Mouse (Mus musculus) retina, postnatal 1 day (tissue): Measurements from ENCODE around the gene Tnfsfm13.
A peak's percentile ranks its signal among the peaks of the same experiment; 100 is the strongest.

Experiments
- DNase-seq: peaks from one replicate; pipeline ENCODE4 v3.0.0-alpha.2; 2012

Tnfsfm13 gene

GRCm38 (mm10) chr11:69680136-69680855 is 15.6 kb downstream of the Tnfsfm13 start:
- DNase-seq, result no peak

GRCm38 (mm10) chr11:69679144-69679543 is 16.8 kb downstream of the Tnfsfm13 start:
- no peak for DNase-seq

- DNase-seq, result peak; percentile 100
Measured at GRCm38 (mm10) chr11:69672211-69672706, 23.6 kb downstream of the Tnfsfm13 start, which contains the start of gene Eif4a1. Eif4a1 (minus strand) TSS chr11:69672423.

- no peak for DNase-seq
Measured at GRCm38 (mm10) chr11:69671726-69672124, 24.2 kb downstream of the Tnfsfm13 start.

GRCm38 (mm10) chr11:69670786-69671725 is 24.8 kb downstream of the Tnfsfm13 start:
- DNase-seq, result peak; percentile 98

- no peak for DNase-seq
Measured at GRCm38 (mm10) chr11:69666665-69667005, 29.3 kb downstream of the Tnfsfm13 start.

- peak; percentile 36 for DNase-seq
Measured at GRCm38 (mm10) chr11:69665961-69666664, 29.8 kb downstream of the Tnfsfm13 start, which contains the start of gene Cd68. Cd68 (minus strand) TSS chr11:69666153.

- DNase-seq, result no peak
Measured at GRCm38 (mm10) chr11:69665457-69665960, 30.4 kb downstream of the Tnfsfm13 start.

- no peak for DNase-seq
Measured at GRCm38 (mm10) chr11:69664841-69665240, 31.1 kb downstream of the Tnfsfm13 start.

GRCm38 (mm10) chr11:69663795-69664194 is 32.1 kb downstream of the Tnfsfm13 start:
- DNase-seq, result no peak

GRCm38 (mm10) chr11:69662967-69663671 is 32.8 kb downstream of the Tnfsfm13 start:
- DNase-seq, result no peak

- peak; percentile 99 for DNase-seq
Measured at GRCm38 (mm10) chr11:69662213-69662966, 33.5 kb downstream of the Tnfsfm13 start, which contains the start of gene Mpdu1. Mpdu1 (minus strand) TSS chr11:69662642.

- DNase-seq, result no peak
Measured at GRCm38 (mm10) chr11:69661221-69661881, 34.5 kb downstream of the Tnfsfm13 start.

GRCm38 (mm10) chr11:69657462-69657881 is 38.4 kb downstream of the Tnfsfm13 start:
- DNase-seq, result no peak

GRCm38 (mm10) chr11:69656617-69657461 is 39.1 kb downstream of the Tnfsfm13 start:
- peak; percentile 83 for DNase-seq

- DNase-seq, result no peak
Measured at GRCm38 (mm10) chr11:69656065-69656455, 39.8 kb downstream of the Tnfsfm13 start.

GRCm38 (mm10) chr11:69655264-69656064 is 40.4 kb downstream of the Tnfsfm13 start, which contains the start of gene Sox15:
Sox15 (plus strand) TSS chr11:69655314.
- DNase-seq, result peak; percentile 88

GRCm38 (mm10) chr11:69654760-69655159 is 41.1 kb downstream of the Tnfsfm13 start:
- no peak for DNase-seq

GRCm38 (mm10) chr11:69653399-69653798 is 42.5 kb downstream of the Tnfsfm13 start:
- DNase-seq, result peak; percentile 67
